Mouse (Mus musculus): ENCODE results near the gene 4932438A13Rik.

- TF ChIP-seq CTCF (IDR thresholded peaks at IDR 0.05; ENCODE audit: low read depth, low read length) (peak; percentile 59), POLR2A (IDR thresholded peaks at IDR 0.05; ENCODE audit: insufficient read depth, low read length) (no peak)
Measured at GRCm38 (mm10) chr3:37073211-37073610, 210.3 kb downstream of the 4932438A13Rik start.

Data from ES-Bruce4 (cell line).